Mouse (Mus musculus) stomach, postnatal 0 days (tissue): ENCODE measurements around the gene Clec12a.

ENCODE experiments used
- CTCF ChIP-seq: IDR thresholded peaks from 2 replicates; pipeline ENCODE4 v1.5.1; 2016; ENCODE audit warnings: antibody characterized with exemption, low read depth, mild to moderate bottlenecking, moderate library complexity
- EP300 ChIP-seq: optimal IDR thresholded peaks from 2 replicates; pipeline ENCODE3; 2016; ENCODE audit warnings: antibody characterized with exemption

DNA sequence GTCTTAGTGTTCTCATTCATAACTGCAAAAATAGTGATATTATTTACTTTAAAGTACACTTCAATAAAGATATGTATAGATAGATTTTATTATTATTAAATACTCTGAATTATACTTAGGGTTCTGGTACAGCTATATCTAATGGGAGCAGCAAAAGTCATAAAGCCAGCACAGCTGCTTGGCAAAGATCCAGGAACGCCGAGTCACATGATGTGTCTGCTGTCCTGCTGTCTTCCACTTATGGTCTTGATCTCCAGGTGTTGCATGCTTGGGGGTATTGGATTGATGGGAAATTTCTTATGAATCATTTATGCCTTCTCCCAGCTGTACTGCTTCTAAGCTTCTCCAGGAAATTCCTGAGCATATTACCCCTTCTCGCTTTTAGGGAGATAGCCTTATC lies 41.0 kb downstream of the Clec12a start:
- TF ChIP-seq CTCF: no peak
- TF ChIP-seq EP300: no peak
